Comparison of ENCODE assay signal across 25 mouse cellular contexts in genomic region chr9:59508146-59508545, GRCm38 (mm10). TPM values are rescaled to one million over a fixed set of nuclear protein-coding genes. Genes with fewer than 3 reads are reported as not detected.
"Had no signal": no experiment of that assay in that cellular context is flagged by ENCODE, and none has a peak within 500 bp of the region (broad histone marks: within the 10 kb centered on the region; RNA-seq: fewer than 3 reads in every experiment).

No protein-coding gene starts in this region.

- H3K27ac ChIP-seq: heart, embryonic 10.5 days; hindbrain, embryonic 13.5 days; hindbrain, embryonic 15.5 days; hindbrain, postnatal 0 days; kidney, embryonic 15.5 days; kidney, postnatal 0 days; layer of hippocampus, adult 2 months; left cerebral cortex, adult 2 months; limb, embryonic 10.5 days; limb, embryonic 12.5 days; liver, embryonic 13.5 days; liver, embryonic 15.5 days had no signal

- DNase-seq: gastrocnemius, postnatal 14 days; gastrocnemius, postnatal 36 days; heart, adult 18-20 months; heart, postnatal 14 days; heart, postnatal 36 days; kidney, adult 11 months; kidney, adult 2 months; kidney, adult 9 months; kidney, postnatal 14 days; kidney, postnatal 36 days; liver; liver, embryonic 13.5 days had no signal

- H3K4me3 ChIP-seq: heart, embryonic 10.5 days; heart, embryonic 12.5 days; hindbrain, embryonic 13.5 days; hindbrain, embryonic 15.5 days; kidney, embryonic 15.5 days; layer of hippocampus, adult 2 months; left cerebral cortex, adult 2 months; limb, embryonic 10.5 days; limb, embryonic 12.5 days; liver, embryonic 13.5 days; liver, embryonic 15.5 days had no signal

RNA-seq across cellular contexts. Expression of gene Tmem202, which starts 31.5 kb away (rescaled TPM):
- total RNA-seq: hematopoietic stem cell, adult 5-6 weeks had no signal
